Mouse (Mus musculus): ENCODE measurements around the gene Chrna9. TPM values are rescaled to one million over a fixed set of nuclear protein-coding genes. Genes with fewer than 3 reads are reported as not detected.

The Chrna9 gene
- polyA plus RNA-seq, 1 experiment from 2014 or later = not detected

DNA sequence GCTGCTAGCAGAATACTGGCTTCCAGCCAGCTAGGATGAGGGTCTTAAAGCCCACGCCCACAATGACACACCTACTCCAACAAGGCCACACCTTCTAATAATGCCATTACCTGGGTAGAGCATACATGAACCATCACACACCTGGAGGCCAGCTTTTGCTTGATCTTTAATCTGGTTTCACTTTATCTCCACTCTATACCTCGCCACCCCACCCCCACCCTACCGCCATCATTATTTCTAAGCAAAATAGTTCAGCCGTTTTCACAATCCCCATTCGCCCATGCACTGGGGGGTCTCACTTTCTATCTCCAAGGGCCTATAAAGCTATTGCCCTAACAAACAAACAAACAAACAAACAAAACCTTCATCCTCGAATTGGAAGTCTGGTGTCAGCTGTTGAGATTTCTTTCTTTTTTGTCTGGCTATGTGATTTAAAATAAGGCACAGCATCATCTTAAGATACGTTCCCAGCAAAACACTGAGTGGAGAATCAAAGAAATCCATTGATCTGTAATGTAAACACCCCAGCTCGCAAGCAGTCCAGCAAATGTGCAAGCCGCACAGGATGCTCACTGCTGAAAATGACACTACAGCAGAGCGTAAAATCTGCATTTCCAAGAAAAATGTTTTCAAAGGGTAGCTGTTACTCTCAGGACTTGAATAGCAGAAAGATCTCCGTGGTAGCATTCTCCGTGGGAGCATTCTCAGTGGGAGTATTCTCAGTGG lies 13.9 kb upstream of the Chrna9 start:
- no peaks in the 10 kb centered on the region for H3K36me3 ChIP-seq
- H3K9me3 ChIP-seq = no peaks in the 10 kb centered on the region

DNA sequence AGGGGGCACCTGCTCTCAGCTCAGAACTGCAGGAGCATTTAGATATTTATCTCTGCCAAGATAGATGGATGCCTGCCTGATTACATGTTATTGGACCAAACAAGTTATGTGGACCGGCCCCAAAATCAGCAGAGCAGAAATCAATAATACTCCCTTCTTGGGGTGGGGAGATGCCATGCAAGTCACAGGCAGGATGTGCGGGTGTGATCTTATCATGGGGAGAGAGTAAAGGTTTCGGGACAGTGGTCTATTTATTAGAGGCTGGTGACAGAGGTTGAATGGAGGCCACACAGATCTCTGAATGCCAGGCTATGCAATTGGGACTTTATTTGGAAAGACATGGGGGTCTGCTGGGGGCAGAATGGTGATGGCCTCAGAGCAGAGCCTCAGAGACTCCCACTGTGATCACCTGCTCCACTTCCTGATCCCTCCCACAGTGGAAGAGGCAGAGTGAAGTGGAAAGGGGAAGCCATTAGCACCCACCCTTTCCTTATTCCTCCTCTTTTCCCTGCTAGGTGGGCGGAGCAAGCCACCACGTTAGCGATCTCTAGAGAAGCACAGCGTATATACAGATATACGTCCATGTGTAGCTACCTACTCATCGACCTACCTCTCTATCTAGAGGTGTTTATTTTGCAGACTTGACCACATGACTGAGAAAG lies 13.1 kb upstream of the Chrna9 start:
- ATAC-seq (ENCODE audit: insufficient read depth, low FRiP score, low read depth) = no peak
- WGBS = 70% methylated on average over 9 of the region's 9 CpGs
- Histone ChIP-seq H3K27ac (no peak overlapping the region), H3K27me3 (replicated peaks) (no peaks in the 10 kb centered on the region), H3K4me1 (no peaks in the 10 kb centered on the region), H3K9ac (no peak overlapping the region), H3K36me3 (no peaks in the 10 kb centered on the region), H3K4me3 (replicated peaks) (no peak overlapping the region), H3K9me3 (no peaks in the 10 kb centered on the region), H3K4me2 (no peak overlapping the region)

More for the DNA sequence above, 13.9 kb upstream of the Chrna9 start:
- ATAC-seq (ENCODE audit: insufficient read depth, low FRiP score, low read depth) = no peak
- no peaks in the 10 kb centered on the region for H3K4me1 ChIP-seq
- 74% methylated on average over 12 of the region's 12 CpGs for WGBS
- no peak overlapping the region for H3K9ac ChIP-seq
- H3K4me3 ChIP-seq (replicated peaks) = no peak overlapping the region
- H3K27me3 ChIP-seq (replicated peaks) = no peaks in the 10 kb centered on the region
- no peak overlapping the region for H3K27ac ChIP-seq
- H3K4me2 ChIP-seq = no peak overlapping the region

DNA sequence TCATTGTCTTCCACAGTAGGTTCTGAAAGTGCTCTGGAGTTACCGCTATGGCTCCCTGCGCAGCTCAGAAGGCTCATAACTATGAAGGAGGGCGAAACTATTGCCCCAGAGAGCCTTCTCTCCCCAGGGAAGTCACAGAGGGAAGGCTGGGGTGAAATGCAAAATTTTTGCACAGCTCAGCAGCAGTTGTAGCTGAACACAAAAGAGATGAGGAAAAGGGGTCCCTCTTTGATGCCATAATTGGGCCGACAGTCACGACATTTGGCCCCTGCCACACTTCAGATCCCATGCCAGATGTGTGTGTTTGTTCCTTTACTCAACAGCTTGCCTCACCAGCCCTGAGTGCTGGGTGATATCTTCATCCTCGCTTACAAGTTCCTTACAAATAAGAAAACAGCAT lies 8.1 kb upstream of the Chrna9 start:
- ATAC-seq (ENCODE audit: insufficient read depth, low FRiP score, low read depth) = no peak
- Histone ChIP-seq H3K27me3 (replicated peaks) (no peaks in the 10 kb centered on the region), H3K9ac (no peak overlapping the region), H3K4me1 (no peaks in the 10 kb centered on the region), H3K36me3 (no peaks in the 10 kb centered on the region), H3K4me3 (replicated peaks) (no peak overlapping the region), H3K27ac (no peak overlapping the region), H3K9me3 (no peaks in the 10 kb centered on the region), H3K4me2 (no peak overlapping the region)
- WGBS = 85% methylated on average over 6 of the region's 6 CpGs

DNA sequence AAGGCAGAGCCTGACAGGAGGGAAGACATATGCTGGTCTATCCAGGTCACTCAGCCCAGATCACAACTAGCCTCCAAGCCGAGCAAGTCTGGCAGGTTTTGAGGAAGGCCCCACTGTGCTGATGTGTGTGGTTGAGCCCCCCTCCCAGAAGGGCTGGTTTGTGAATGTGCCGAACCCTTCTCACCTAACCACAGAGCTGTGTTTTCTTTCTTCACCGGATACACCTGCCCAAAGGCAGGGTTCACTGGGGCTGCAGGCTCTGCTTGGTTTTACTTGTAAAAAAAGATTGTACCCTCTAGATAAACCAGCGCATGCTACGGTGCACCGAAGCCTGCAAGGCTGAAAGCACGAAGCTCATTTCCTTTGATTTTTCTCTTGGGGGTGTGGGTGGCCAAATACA lies 5.6 kb upstream of the Chrna9 start:
- Histone ChIP-seq H3K36me3 (no peaks in the 10 kb centered on the region), H3K9me3 (no peaks in the 10 kb centered on the region), H3K4me1 (no peaks in the 10 kb centered on the region), H3K27ac (no peak overlapping the region), H3K4me2 (no peak overlapping the region), H3K9ac (no peak overlapping the region), H3K4me3 (replicated peaks) (no peak overlapping the region), H3K27me3 (replicated peaks) (no peaks in the 10 kb centered on the region)
- no peak for ATAC-seq (ENCODE audit: insufficient read depth, low FRiP score, low read depth)
- WGBS = 50% methylated on average over 7 of the region's 7 CpGs

DNA sequence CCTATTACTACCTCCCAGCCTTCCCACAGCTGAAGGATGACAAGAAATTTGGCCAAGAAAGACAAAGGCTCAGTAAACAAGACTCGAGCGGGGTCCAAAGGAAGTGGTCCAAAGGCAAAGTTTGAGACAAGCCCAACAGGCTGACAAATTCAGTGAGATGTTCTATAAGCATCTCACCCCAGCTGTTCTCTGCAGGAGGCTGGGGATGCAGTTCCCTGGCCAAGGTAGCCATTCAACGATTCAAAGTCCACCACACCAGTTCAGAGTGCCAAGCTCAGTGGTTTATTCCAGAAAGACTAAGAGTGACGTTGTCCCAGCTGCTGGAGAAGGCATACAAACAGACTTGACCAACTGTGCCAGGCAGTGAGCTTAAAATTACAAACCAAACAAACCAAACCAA lies 4.5 kb upstream of the Chrna9 start:
- H3K4me1 ChIP-seq = no peaks in the 10 kb centered on the region
- H3K4me3 ChIP-seq (replicated peaks) = no peak overlapping the region
- no peak overlapping the region for H3K4me2 ChIP-seq
- no peaks in the 10 kb centered on the region for H3K36me3 ChIP-seq
- H3K9ac ChIP-seq = no peak overlapping the region
- 59% methylated on average over 4 of the region's 4 CpGs for WGBS
- no peak for ATAC-seq (ENCODE audit: insufficient read depth, low FRiP score, low read depth)
- no peaks in the 10 kb centered on the region for H3K27me3 ChIP-seq (replicated peaks)
- no peak overlapping the region for H3K27ac ChIP-seq
- H3K9me3 ChIP-seq = no peaks in the 10 kb centered on the region

DNA sequence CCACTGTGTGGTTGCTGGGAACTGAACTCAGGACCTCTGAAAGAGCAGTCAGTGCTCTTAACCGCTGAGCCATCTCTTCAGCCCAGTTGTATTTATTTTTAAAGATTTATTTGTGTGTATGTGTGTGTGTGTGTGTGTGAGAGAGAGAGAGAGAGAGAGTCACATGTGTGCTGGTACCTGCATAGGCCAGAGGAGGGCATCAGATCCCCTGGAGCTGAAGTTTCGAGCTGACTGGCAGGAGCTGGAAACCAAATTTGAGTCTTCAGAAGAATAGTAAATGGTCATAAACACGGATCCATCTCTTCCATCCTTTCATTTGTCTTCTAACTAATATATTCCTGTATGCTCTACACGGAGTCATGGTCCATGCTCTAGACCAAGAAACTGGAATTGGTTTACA lies 1.5 kb upstream of the Chrna9 start:
- WGBS = 77% methylated on average over 4 of the region's 4 CpGs
- H3K27ac ChIP-seq = no peak overlapping the region
- no peaks in the 10 kb centered on the region for H3K27me3 ChIP-seq (replicated peaks)
- no peak overlapping the region for H3K4me3 ChIP-seq (replicated peaks)
- no peak for ATAC-seq (ENCODE audit: insufficient read depth, low FRiP score, low read depth)
- H3K36me3 ChIP-seq = no peaks in the 10 kb centered on the region
- H3K4me1 ChIP-seq = no peaks in the 10 kb centered on the region
- no peaks in the 10 kb centered on the region for H3K9me3 ChIP-seq
- no peak overlapping the region for H3K4me2 ChIP-seq
- H3K9ac ChIP-seq = no peak overlapping the region

DNA sequence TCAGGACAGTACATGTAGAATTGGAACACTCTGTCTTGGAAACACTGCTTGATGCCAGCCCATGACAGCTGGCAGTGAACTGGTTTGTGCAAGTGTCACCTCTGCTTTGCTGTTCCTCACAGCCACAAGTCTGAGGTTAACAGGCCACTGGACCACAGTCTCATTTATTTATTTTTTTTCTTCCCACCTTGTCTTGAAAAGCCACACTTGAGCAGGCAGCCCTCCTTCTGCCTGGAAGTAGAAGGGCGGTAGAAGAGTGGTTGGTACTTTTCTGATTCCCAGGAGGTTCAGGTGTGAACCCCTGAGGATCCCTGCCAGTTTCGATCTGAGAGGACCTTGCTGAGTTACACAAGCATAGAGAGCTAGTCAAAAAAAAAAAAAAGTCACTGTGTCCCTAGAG lies 957 bp upstream of the Chrna9 start:
- WGBS = 83% methylated on average over 2 of the region's 2 CpGs
- H3K27ac ChIP-seq = no peak overlapping the region

DNA sequence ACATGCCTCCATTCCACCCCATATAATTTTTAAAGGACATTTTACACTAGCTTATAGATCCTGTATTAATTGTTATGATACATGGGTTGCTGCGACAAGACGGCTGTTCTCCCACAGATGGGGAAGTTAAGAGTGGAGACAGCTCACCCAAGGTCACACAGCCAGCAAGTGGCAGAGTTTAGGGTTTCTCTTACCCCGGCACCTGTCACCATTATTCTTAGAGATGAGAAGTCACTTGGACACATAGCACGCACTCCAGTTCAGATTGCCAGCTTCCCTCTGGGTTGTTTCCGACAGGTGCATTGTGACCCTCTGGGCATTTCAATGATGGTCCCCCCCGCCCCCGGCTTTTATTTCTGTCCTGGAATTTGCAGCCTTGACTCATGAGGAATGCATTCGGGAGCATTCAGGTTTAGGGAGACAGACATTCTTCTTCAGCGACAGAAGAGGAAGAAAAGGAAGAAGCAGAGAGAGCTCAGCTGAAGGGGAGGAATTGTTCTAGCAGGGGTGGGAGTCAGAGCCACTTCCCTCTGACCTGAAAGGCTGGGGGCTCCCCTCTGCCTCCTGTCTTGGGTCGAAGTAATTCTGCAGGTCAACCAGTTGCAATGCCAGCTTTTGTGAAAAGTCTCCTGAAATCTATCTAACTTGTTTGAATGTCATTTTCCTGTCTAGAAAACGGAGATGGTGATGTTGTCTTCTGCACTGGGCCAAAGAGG lies 2.4 kb downstream of the Chrna9 start:
- H3K27ac ChIP-seq = no peak overlapping the region
- H3K4me1 ChIP-seq = no peaks in the 10 kb centered on the region
- no peak overlapping the region for H3K4me3 ChIP-seq (replicated peaks)
- H3K27me3 ChIP-seq (replicated peaks) = no peaks in the 10 kb centered on the region
- no peaks in the 10 kb centered on the region for H3K9me3 ChIP-seq
- no peaks in the 10 kb centered on the region for H3K36me3 ChIP-seq
- H3K4me2 ChIP-seq = no peak overlapping the region
- no peak overlapping the region for H3K9ac ChIP-seq
- 60% methylated on average over 11 of the region's 11 CpGs for WGBS
- no peak for ATAC-seq (ENCODE audit: insufficient read depth, low FRiP score, low read depth)

More for the DNA sequence above, 957 bp upstream of the Chrna9 start:
- ATAC-seq (ENCODE audit: insufficient read depth, low FRiP score, low read depth) = no peak
- Histone ChIP-seq H3K36me3 (no peaks in the 10 kb centered on the region), H3K4me1 (no peaks in the 10 kb centered on the region), H3K27me3 (replicated peaks) (no peaks in the 10 kb centered on the region), H3K4me3 (replicated peaks) (no peak overlapping the region), H3K9ac (no peak overlapping the region), H3K4me2 (no peak overlapping the region), H3K9me3 (no peaks in the 10 kb centered on the region)

DNA sequence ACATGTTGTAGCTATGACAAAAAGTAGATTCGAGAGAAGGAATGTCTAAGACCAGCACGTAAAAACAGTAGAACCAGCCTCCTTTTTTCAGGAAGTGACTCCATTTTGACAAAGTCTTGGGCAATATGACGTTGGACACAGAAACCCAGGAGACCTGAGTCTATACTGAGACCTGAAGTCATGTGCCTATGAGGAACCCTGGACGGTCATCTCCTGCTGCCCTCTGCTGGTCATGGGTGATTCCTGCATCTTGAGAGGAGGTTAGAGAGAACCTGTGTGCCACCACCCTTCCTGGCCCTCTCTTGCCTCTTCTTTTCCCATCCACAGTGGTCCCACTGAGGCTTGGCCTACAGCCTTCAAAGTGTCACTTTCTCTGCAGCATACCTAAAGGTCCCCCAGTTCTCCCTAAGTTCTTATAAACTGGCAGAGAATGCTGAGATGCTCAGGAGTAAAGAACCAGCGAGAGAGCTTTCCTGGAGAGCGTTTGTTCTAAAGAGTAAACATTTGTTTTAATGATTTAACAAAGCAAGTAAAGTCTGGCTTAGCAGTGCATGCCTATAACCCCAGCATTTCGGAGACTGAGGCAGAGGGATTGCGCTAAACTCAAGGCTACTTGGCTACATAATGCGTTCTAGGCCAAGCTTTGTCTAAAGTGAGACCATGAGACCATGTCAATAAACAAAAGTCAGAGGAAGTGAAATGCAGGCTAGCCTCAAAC lies 3.4 kb downstream of the Chrna9 start:
- no peak overlapping the region for H3K4me2 ChIP-seq
- no peak overlapping the region for H3K4me3 ChIP-seq (replicated peaks)
- no peaks in the 10 kb centered on the region for H3K9me3 ChIP-seq
- no peaks in the 10 kb centered on the region for H3K36me3 ChIP-seq
- 41% methylated on average over 9 of the region's 9 CpGs for whole genome bisulfite sequencing
- H3K9ac ChIP-seq = no peak overlapping the region
- H3K4me1 ChIP-seq = no peaks in the 10 kb centered on the region
- no peaks in the 10 kb centered on the region for H3K27me3 ChIP-seq (replicated peaks)
- no peak overlapping the region for H3K27ac ChIP-seq
- peak; percentile 70; the same call in 1 of the 2 replicates for ATAC-seq (ENCODE audit: insufficient read depth, low FRiP score, low read depth)

DNA sequence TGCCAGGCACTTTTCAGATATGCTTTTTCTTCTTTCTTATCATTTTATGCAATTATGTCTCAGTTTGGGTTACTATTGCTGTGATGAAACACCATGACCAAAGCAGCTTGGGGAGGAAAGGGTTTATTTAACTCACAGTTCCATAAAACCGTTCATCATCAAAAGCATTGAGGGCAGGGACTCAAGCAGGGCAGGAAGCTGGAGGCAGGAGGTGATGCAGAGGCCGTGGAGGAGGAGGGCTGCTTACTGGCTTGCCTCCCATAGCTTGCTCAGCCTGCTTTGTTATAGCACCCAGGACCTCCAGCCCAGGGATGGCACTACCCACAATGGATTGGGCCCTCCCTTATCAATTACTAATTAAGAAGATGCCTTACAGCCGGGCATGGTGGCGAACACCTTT lies 6.4 kb downstream of the Chrna9 start:
- no peak for ATAC-seq (ENCODE audit: insufficient read depth, low FRiP score, low read depth)
- WGBS = 55% methylated on average over 4 of the region's 4 CpGs
- Histone ChIP-seq H3K4me1 (no peaks in the 10 kb centered on the region), H3K4me2 (no peak overlapping the region), H3K36me3 (no peaks in the 10 kb centered on the region), H3K4me3 (replicated peaks) (no peak overlapping the region), H3K27ac (no peak overlapping the region), H3K9ac (no peak overlapping the region), H3K9me3 (no peaks in the 10 kb centered on the region), H3K27me3 (replicated peaks) (no peaks in the 10 kb centered on the region)

DNA sequence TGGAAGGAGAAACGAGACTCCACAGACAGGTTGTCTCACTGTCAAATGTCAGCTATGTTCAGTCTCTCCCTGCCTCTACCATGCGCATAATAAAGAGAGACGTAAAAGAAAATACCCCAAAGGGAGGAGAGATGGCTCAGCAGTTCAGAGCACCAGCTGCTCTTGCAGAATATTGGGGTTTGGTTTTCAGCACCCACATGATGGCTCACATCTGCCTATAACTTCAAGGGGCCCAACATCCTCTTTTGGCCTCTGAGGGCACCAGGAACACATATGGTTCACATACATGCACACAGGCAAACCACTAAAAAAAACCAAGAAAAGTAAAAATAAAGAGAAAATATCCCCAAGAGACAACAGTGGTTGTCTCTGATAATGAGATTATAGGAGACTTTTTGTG lies 15.1 kb downstream of the Chrna9 start:
- H3K4me2 ChIP-seq = no peak overlapping the region
- 76% methylated on average over 3 of the region's 3 CpGs for WGBS
- no peak overlapping the region for H3K4me3 ChIP-seq (replicated peaks)
- no peaks in the 10 kb centered on the region for H3K4me1 ChIP-seq
- no peak for ATAC-seq (ENCODE audit: insufficient read depth, low FRiP score, low read depth)
- no peaks in the 10 kb centered on the region for H3K36me3 ChIP-seq
- H3K9me3 ChIP-seq = no peaks in the 10 kb centered on the region
- no peak overlapping the region for H3K27ac ChIP-seq
- no peaks in the 10 kb centered on the region for H3K27me3 ChIP-seq (replicated peaks)
- no peak overlapping the region for H3K9ac ChIP-seq

DNA sequence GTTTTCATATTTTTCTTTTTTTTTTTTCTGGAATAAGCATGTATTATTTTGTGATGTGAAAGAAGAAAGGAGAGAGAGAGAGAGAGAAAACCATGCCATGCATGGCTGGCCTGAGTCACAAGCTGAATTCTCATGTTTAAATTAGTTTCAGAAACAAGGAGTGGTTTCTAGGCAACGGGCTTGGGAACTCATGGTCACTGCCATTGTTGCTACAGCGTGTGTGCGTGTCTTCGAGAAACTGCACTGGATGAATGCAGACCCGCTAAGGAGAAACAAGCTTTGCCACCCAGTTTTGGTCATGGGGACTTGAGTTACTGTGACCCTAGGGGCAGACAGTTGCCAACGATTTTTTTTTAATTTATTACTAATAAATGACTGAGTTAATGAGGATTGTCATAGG lies 15.5 kb downstream of the Chrna9 start:
- no peak for ATAC-seq (ENCODE audit: insufficient read depth, low FRiP score, low read depth)
- H3K27me3 ChIP-seq (replicated peaks) = no peaks in the 10 kb centered on the region
- no peak overlapping the region for H3K9ac ChIP-seq
- H3K4me1 ChIP-seq = no peaks in the 10 kb centered on the region
- H3K4me3 ChIP-seq (replicated peaks) = no peak overlapping the region
- H3K4me2 ChIP-seq = no peak overlapping the region
- H3K36me3 ChIP-seq = no peaks in the 10 kb centered on the region
- 50% methylated on average over 6 of the region's 6 CpGs for WGBS
- H3K9me3 ChIP-seq = no peaks in the 10 kb centered on the region
- H3K27ac ChIP-seq = no peak overlapping the region

Measured in stomach, embryonic 15.5 days (tissue).